Mouse (Mus musculus) granulocyte monocyte progenitor cell, adult 5-6 weeks (primary cell): Measurements from ENCODE around the gene Eaf2. TPM values are rescaled to one million over a fixed set of nuclear protein-coding genes. Genes with fewer than 3 reads are reported as not detected.
"Not testable (repeated sequence)": the region's sequence is repeated elsewhere in the genome, so short reads cannot be mapped to it uniquely, and the experiment has no call there.

ENCODE experiments used
- ATAC-seq: replicated peaks from 2 replicates; pipeline ENCODE4 v1.8.0; 2016; ENCODE audit warnings: mild to moderate bottlenecking, moderate TSS enrichment, inconsistent platforms; ENCODE audit not compliant: poor library complexity, severe bottlenecking
- total RNA-seq, 2 experiments: library from RNA; stranded (forward) in 1 of 2; stranded (reverse) in 1 of 2; fragments of 200-712, 200-1000 nt in 1 of 2; fragments of >200 nt in 1 of 2; fragmentation: Nextera tagmentation in 1 of 2; gene quantifications; 2 replicates each; pipeline ENCODE4 v1.2.3; 2014 to 2017

Eaf2 gene
- total RNA-seq, 2 experiments from 2014 or later: not detected

DNA sequence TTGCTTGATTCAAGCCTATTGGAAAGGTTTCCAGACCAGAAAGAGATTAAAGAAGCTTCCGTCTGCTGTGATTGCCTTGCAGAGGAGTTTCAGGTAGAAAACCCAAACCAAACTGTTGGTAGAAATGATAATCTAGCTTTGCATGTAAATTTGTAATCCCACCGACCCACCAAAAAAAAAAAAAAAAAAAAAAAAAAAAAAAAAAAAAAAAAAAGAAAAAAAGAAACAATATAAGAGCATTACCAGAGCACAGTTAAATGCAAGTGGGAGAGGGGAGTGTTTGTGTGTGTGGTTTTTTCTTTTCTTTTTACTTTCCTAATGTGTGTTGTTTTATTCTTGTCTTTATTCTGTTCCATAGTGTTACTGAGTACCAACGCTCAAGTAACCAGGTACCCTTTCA lies 23.6 kb downstream of the Eaf2 start:
- ATAC-seq: no peak

DNA sequence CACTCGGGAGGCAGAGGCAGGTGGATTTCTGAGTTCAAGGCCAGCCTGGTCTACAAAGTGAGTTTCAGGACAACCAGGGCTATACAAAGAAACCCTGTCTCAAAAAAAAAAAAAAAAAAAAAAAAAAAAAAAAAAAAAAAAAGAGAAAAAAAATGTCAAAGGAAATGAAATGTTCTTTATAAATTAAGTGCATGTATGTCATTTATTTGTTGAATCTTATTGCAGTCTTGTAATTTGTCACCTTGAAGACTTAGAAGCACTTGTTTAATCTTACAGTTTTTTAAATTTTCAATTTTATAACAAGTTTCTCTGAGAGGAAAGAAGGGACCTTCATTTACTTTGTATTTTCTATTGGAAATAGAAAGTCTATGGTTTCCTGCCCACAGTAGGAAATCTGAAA lies 27.9 kb downstream of the Eaf2 start:
- ATAC-seq: not testable (repeated sequence)

DNA sequence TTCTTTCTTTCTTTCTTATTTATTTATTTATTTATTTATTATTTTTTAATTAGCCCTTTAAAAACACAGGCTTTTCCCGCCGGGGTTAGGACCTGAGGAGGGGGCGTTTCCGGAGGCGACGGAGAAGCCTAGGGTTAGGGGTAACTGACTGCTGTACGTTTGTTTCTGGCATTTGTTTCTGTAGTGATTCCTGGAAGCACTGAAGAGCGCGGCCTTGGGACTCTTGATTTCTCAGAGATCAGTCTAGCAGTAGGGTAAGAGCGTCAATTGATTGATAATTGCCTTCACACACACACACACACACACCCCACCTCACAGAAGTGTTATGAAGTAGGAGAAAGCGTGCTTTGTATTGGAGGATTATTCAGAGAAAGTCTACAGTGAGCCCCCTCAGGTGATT lies 46.0 kb downstream of the Eaf2 start:
- ATAC-seq: no peak

DNA sequence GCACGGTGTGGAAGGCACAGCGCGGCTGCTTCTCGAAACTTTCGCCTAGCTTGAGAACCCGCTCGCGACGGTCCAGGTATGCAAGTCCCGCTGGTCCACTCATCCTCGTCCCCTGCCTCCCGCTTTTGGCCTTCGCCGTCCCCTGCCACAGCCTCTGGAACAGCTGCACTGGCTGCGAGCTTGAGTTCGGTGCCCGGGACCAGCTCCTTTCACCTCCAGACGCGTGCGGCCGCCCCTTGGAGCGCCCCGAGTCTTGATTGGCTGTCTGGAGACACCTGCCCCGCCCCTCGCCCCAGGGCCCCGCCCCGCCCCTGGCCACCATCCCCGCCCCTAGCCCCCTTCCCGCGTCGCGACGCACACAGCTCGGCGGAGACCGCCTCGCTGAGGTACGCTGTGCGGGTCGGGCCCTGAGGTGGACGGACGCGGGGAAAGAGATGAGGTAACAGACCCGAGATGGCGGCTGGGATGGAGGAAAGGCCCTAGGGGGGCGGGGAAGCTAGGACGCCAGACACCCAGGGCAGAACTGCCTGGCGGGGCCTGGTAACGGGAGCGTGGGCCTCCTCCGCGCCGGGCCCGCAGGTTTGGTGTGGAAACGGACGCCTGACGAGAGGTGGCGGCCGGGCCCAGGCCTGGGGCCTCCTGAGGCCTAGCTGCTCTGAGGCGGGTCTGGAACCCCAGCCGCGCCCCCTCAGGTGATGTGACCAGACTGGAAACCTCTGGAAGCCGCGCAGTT lies 46.6 kb downstream of the Eaf2 start, which contains the start of gene Iqcb1:
Iqcb1 (plus strand) TSS at position 332 of the 733 bp plus-strand sequence.
- peak; percentile 92 for ATAC-seq

DNA sequence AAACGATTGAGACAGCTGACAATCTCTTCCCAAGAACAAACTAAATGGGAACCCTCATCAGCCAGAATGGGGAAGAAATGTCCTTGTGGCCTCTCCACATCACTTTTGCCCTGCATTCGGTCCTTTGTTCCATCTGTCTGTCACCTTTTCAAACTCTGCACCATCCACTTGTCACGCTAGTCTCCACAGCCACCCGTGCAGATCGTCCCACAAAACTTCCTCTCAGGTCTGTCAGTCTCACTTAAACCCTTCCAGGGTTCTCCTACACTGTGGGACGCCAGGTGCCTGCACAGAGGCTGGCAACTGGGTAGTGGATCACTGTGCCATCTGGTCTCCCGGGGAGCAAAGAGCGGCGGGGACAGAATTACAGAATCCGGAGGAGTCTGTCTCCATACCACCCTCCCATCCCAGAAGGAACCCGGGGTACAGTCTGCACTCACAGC lies 47.2 kb downstream of the Eaf2 start:
- ATAC-seq: peak; percentile 53

DNA sequence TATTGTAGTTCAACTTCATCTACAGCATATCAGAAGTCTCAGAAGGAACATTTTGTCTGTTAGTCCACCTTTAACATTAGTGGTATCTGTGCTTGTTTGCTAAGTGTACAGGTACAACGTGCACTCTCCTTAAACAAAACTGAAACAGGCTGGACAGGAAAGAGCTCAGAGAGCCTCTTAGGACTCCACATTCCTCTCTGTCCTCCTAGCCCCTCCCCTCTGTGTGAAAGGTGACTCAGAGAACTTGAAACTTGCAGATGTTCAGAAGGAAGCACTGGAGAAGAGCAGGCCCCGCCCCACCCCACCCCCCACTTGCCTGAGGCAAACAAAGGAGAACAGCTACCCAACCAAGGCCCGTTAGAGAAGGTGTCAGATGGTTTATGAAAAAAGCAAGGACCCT lies 53.3 kb downstream of the Eaf2 start:
- ATAC-seq: peak; percentile 93

DNA sequence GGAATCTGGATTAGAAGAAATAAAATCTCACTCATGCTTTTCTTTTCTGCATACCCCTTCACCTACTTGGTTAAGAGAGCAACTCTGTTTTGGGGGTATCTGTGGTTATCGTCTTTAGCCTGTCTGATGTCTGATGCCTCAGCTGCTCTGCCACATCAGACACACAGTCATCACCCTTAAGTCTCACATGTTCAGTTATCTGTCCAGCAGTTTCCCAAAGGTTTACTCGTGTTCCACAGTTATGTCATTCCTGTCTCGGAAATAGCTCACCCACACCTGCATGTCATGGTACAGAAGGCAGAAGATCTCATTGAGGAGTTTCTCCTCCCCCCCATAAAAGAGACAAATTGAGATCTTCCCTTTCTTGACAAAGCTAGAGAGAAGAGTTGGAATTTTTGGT lies 54.1 kb downstream of the Eaf2 start:
- ATAC-seq: no peak

DNA sequence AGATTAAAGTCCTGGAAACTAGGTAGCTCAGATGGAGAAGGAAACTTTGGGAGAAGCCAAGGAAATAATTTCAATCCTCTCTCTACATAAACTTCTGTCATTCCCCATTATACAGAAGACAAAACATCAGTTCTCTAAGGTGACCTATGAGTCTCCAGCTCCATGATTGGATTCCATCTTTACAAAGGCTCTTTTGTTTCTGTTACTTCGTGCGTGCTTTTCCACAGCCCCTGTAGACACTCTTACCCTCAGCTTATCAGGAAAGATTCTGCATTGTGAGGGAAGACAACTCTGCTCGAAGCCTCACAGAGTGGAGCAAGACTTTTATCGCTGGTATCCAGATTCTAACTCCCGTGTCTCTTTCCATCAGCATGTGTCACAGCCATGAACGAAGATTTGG lies 54.8 kb downstream of the Eaf2 start:
- no peak for ATAC-seq

DNA sequence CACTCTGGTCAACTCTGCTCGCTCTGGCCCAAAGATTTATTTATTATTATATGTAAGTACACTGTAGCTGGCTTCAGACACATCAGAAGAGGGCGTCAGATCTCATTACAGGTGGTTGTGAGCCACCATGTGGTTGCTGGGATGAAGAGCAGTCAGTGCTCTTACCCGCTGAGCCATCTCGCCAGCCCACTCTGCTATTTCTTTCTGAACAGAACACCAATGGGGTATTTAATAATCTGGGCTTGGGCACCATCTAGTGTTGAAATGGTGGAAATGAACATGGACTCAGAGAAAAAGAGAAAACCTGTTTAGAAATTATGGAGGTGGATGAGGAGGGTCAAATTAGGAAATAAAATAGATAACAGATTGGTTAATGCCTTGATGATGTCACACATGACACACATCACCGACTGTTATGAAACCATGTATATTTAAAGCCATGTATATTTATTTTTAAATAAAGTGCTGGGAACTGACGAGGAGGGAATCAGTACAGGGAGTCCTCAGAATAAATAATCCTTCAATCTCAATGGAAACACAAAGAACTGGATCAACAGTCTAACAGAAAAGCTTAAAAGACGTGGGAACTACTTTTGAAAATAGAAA lies 57.4 kb downstream of the Eaf2 start:
- peak; percentile 95 for ATAC-seq

DNA sequence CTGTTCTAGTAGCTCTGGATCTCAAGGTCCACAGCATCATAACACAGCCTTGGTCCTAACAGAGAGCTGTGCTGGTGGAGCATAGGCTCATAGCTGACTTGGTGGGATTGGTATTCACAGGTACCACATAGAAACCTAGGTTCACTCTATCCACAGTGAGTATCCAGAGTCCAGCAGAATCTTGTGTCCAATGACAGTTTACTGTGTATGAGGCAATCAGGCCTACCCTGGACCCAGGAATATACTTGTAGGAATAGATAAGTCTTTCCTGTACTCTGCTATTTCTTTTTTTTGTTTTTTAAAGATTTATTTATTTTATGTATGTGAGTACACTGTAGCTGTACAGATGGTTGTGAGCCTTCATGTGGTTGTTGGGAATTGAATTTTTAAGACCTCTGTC lies 57.9 kb downstream of the Eaf2 start:
- ATAC-seq: no peak

DNA sequence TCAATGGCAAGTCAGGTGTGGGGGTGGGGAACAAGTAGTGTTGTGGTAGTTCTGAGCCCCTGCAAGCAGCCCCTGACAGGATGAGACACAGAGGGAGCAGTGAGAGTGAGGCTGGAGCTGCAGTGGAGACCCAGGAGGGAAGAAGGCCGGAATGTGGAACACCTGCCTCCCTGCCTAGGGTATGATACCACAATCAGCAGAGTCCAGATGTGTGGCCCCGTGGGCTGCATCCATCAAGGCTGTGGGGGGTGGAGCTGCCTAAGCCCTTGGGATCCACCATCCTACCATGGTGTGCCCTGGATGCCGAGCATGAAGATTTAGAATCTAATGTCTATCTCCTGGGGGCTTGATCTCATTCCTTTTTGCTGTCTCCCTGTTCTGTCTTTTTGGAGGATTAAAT lies 61.1 kb downstream of the Eaf2 start:
- ATAC-seq: no peak

DNA sequence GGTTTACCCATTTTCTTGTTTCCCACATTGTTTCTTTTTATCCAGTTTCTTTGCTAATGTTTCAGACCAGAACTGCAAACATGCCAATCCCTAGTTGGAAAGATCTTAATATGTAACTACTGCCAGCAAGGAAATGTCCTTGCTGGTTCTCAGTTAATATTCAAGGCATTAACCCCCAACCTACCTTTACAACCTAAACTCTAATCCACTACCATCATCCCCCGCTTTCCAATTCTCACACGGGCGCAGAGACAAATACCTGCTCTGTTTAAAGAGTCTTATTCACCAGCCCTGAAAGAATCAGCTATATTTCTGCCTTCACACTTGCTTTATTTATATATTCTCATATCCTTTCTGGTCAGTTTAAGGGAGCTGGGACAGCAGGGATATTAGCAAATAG lies 66.2 kb downstream of the Eaf2 start:
- no peak for ATAC-seq

DNA sequence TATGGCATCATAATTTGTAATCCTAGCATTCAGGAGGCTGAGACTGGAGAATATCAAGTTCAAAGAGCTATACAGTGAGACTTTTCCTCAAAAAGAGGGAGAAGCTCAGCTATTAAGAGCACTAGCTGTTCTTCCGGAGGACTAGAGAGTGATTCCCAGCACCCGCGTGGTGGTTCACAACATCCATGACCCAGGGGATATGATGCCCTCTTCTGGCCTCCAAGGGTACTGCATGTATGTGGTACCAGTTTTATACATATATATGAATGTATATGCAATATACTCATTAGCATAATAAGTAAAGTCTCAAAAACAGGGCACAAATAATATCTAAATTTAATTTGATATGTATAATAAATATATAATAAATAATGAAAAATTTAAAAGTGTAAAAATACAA lies 72.4 kb downstream of the Eaf2 start:
- ATAC-seq: no peak

DNA sequence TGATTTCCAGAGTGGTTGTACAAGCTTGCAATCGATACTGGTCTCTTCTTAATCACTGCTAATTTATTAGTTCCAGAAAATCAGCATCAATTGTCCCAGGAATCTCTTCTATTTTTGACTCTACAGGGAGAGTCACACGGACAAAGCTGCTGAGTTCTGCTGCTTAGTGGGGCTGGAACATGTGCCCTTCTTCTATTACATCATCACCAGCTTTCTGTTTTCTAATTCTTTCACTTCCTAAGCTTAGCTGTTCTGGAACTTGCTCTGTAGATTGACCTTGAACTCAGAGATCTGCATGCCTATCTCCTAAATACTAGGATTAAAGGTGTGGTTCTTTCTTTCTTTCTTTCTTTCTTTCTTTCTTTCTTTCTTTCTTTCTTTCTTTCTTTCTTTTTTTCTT lies 76.5 kb downstream of the Eaf2 start:
- ATAC-seq: no peak

DNA sequence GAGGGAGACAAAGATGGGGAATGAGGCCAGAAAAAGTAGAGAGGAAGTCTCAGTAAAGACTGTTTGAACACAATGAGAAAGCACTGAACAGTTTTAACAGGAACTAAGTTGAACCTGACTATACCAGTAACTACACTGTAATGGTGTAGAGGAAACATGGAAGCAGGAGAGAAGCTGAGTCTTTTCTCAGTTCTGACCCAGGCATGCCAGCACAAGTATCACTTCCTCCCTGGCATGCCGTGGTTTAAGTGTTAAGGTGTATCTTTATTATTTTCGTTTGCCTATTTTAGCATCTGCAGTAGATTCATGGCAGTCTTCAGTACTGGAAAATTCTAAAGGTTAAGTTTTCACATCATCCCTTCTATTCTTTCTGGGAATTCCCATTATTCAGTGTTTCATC lies 79.8 kb downstream of the Eaf2 start:
- ATAC-seq: peak; percentile 59

DNA sequence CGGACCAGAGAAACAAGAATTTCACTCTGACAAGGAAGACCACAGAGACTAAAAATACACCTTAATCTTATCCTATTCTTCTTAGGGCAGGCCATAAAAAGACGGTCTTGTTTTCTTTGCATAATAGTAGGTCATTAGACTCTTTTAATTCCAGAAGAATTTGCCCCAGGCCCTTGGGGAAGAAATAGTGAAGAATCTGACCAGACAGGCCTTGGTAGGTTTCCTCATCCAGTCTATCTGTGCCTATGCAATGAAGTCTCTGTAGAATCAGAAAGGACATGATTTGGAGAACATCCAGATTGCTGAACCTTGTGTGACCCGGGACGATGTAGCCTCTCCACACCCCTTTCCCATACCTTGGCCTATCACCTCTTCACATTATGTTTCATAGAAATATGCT lies 84.6 kb downstream of the Eaf2 start:
- ATAC-seq: no peak

DNA sequence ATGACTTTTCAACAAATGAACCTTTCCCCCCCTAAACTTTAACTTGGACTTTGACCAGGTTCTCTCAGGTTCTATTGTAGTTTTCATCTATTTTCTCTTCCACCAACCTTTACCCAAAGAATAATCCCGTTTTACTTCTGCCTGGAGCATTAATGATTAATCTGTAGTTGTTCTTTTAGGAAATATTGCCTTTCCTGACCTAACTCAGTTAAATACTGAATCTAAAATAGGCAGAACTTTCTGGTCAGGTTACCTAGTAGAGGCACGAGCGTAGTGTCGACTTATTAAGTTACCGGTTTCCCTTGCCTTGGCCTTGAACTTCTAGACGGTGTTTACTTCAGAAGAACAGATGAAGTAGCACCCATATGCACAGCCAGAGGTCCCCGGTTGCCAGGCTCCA lies 88.3 kb downstream of the Eaf2 start:
- no peak for ATAC-seq

DNA sequence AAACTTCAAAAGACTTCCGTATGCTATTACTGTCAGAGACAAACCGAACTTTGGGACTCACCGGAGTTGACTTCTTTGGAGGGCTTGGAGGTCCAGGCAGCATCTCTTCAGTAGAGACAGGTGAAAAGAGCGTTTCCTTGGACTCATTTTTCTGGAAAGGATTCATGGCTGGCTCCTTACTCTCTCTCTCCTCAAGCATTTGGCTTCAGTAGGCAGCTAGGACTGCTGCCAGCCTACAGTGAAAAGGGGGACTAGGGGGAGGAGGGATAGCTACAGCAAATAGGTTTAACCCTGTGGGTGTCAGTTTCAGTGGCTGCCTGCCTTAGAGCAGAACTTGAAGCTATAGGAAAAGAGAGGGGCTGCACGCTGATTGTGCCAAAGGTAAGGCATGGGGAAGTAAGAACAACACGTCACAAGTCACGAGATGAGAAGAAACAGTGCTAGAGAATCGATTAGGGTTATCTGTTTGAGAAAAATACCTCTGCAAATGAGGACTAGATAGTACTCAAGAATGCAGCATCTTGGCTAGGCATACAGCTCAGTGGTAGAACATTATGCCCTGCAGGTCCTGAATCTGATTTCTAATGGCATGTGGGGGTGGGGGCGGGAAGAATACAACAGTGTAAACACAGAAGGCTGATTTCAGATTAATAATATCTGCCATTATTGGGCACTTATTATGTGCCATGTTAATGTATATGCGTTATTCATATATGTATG lies 90.0 kb downstream of the Eaf2 start, which contains the start of gene Slc15a2:
Slc15a2 (minus strand) TSS at position 369 of the 720 bp plus-strand sequence.
- no peak for ATAC-seq

DNA sequence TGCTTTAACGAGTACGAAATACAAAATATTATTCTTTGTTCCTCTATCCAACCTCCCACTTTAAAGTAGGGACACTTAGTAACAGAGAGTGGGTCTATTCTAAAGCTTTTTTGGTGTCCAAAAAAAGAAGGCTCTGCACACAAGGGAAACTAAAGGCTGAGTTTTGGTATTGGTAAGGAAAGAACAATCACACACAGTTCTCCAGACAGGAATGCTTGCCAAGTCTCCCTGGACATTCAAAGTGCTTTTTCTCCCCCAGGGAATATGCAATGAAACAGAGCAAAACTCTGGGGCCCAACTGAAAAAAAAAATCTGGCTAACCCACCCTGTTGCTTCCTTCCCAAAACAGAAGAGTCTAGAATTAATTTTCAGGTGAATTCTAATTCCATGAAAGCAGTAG lies 90.7 kb downstream of the Eaf2 start:
- ATAC-seq: no peak

DNA sequence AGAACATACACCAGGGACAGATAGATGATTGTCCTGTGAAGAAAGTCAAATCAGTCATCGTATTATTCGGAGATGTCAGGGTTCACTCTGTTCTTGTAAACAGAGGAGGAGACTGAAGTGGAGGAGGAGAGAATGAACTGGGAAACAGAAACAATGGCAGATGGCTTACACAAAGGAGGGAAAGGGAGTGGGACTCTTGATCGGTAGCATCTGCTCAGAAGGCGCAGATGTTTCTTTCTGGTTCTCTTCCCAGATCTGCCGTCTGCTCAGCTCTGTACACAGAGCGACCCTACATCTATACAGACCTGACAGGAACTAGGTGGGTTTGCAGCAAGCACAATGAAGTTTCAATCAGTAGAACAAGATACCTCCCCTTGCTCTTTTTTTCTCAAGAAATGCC lies 99.1 kb downstream of the Eaf2 start:
- ATAC-seq: no peak

DNA sequence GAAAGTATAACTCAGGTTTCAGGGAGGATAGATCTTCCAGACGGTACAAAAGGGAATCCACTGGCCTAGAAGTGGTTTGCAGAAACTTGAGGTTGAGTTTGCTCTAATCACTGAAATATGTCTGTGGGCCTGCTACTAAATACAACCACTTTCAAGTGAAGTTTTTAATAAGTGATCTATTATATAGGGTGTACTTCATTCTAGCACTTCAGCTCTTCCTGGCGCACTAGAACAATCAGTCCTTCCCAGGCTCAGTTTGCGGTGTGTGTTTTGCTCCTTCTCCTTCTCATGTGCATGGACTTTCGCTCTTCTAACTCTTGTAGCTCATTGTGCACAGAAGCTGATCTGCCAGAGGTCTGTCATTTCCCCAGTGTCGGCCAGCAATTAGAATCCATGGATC lies 101.8 kb downstream of the Eaf2 start:
- ATAC-seq: no peak
